Mouse (Mus musculus): ENCODE measurements around the gene Fntb.

Fntb gene

DNA sequence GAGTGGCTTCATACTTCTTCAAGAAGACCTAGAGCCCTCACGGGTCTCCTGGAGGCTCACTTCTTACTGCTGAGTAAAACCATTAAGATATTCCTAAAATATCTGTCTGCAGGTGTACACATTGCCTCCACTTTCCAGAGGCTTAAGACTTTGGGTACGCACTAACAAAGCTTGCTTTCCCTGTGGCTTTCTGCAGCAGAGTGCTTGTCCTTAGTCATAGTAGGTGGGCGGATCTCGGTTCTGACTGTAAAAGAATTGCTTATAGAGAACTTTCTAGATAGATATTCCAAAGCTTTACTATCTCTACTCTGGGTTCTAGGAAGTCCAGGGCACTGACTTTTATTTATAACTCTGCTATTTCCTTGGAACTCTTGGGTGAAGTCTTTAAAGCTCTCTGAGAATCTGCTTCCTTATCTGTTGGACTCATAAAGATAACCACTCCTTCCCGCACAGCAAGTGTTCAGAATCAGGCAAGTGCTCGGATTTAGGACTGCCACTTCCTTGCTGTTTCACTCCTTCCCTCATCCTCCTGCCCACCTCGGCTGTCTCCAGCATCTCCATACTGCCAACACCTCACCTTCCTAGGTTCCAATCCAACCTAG, 31.6 kb downstream of the Fntb start:
- DNase-seq: no peak

GRCm38 (mm10) chr12:76798008-76798720, 32.8 kb downstream of the Fntb start:
- DNase-seq: no peak

DNA sequence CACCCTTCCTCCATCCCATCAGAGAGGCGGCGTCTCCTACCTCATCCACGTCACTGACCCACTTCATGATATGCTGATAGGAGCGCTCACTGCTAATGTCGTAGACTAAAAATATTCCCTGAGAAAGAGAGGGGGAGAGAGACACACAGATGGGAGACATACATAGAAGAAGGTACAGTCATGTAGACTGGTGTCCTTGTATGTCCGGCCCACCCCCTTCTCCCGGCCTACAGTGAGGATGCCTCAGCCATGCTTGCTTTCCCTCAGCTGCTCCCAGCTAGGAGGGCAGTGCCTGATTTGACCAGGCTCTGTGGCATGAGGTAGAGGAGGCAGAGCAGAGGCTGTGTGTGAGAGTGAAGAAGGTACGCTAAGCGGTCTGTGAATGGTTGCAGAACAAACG, 37.6 kb downstream of the Fntb start:
- peak; percentile 34 for DNase-seq

GRCm38 (mm10) chr12:76803700-76804252, 38.4 kb downstream of the Fntb start:
- peak; percentile 76 for DNase-seq

DNA sequence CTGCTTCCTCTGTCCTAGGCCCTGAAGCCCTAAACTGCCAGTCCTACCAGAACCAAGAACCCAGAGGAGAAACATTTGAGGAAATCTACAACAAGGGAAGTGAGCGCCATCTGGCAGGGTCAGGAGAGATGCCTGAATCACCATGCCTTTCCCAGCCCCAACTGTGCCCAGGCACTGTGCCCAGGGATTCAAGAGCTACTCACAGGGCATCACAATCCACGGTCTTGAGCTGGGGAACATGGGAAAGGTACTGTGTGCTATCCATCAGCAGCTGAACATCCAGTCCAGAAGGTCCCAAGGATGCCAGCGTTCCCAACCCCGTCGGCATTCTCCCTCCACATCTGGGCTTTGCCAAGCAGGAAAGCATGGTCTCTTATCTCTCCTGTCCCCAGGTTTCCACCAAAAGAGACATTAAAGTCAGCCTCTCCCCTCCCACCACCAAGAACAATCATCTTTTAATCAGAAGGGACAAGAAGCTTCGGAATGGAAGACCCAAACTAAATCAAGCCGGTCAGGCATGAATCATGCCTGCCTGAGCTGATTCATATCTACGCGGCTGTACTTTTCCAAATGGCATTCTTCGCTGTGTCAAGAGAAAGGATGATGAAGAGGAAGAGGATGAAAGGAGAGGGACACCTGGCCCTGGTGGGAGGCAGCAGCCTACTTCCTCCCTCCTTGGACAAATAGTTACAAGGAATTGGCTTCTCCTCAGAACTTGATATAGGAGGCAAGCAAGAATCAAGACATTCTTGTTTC, 39.8 kb downstream of the Fntb start:
- DNase-seq: peak; percentile 99

- no peak for DNase-seq
Observed at GRCm38 (mm10) chr12:76807796-76808195, 42.4 kb downstream of the Fntb start.

DNA sequence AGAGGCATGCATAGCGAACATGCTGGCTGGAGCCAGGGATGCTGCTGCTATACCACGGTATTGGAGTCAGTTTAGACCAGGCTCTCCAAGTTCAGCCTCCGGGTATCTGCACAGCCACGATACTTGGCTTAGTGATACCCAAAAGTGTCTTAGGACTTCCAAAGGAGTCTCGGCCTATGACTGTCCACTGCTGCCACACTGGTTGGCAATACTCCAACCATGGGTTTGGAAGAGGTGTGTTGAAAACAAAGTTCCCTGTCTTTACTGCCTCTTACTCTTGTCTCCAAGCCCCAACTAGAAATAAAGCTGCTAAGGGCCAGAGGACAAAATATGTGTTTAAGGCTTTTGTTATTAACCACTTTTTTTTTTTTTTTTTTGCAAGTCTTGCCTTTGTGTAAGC, 45.1 kb downstream of the Fntb start:
- DNase-seq: no peak

GRCm38 (mm10) chr12:76811006-76811405, 45.6 kb downstream of the Fntb start:
- DNase-seq: peak; percentile 77

GRCm38 (mm10) chr12:76813543-76813942, 48.2 kb downstream of the Fntb start:
- DNase-seq: no peak

- peak; percentile 68 for DNase-seq
Observed at GRCm38 (mm10) chr12:76814120-76814519, 48.7 kb downstream of the Fntb start.

GRCm38 (mm10) chr12:76816720-76817119, 51.3 kb downstream of the Fntb start:
- no peak for DNase-seq

DNA sequence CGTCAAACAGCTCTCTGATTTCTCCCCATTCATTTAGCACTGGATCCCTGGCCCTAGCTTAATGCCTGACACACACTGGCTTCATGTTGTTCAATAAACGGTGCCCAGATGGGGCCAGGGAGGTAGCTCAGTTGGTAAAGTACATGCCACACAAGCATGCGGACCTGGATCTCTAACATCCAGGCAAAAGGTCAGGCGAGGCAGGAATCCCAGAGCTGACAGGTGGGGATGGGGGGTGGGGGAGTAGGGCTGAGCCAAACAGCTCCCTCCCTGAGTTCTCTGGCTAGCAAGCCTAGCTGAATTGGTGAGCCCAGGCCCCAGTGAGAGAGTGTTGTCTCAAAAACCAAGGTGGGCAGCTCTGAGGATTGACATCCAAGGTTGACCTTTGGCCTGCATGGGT, 51.8 kb downstream of the Fntb start:
- peak; percentile 72 for DNase-seq

DNA sequence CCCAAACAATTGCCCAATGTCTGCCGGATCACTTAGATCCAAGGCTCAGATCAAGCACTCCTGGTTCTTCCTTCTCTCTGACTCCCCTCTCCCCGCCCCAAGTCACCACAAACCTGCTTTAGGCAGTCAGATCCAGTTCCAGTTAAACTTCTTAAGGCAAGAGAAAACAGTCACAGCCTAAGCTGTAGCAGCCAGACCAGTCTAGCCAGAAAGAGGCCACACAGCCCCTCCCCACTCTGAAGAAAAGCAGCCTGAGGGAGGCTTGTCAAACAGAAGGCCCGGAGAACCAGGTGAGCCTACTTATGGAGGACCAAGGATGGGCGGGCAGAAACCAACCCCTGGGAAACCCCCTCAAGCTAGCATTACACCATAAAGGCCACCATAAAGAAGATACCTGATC, 52.7 kb downstream of the Fntb start:
- DNase-seq: no peak

GRCm38 (mm10) chr12:76818908-76819307, 53.5 kb downstream of the Fntb start:
- DNase-seq: no peak

GRCm38 (mm10) chr12:76819816-76820215, 54.4 kb downstream of the Fntb start:
- no peak for DNase-seq

DNA sequence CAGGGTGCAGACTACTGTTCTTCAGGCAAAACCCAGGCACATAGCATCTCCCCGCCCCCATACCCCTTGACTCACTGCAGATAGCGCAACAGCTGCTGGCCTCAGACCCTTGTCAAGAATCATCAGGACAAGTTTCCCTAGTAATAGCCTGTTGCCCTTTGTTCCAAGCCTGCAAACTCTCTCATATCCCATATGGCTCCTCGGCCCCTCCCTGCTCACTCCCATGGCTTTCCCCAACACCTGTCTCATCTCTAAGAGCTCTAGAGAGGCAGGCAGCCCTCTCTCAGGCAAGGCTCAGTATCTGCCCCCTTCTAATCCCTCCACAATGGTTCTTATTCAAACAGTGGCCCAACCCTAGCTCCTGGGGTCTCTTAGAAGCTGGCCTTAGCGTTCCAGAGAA, 55.2 kb downstream of the Fntb start:
- no peak for DNase-seq

GRCm38 (mm10) chr12:76822002-76822650, 56.7 kb downstream of the Fntb start:
- peak; percentile 74 for DNase-seq

GRCm38 (mm10) chr12:76822651-76823041, 57.3 kb downstream of the Fntb start, which contains the start of gene Rab15:
Rab15 (minus strand) TSS chr12:76822908.
- peak; percentile 65 for DNase-seq

- DNase-seq: no peak
Observed at GRCm38 (mm10) chr12:76825283-76825682, 59.9 kb downstream of the Fntb start.

- no peak for DNase-seq
Observed at GRCm38 (mm10) chr12:76832704-76833103, 67.3 kb downstream of the Fntb start.

DNA sequence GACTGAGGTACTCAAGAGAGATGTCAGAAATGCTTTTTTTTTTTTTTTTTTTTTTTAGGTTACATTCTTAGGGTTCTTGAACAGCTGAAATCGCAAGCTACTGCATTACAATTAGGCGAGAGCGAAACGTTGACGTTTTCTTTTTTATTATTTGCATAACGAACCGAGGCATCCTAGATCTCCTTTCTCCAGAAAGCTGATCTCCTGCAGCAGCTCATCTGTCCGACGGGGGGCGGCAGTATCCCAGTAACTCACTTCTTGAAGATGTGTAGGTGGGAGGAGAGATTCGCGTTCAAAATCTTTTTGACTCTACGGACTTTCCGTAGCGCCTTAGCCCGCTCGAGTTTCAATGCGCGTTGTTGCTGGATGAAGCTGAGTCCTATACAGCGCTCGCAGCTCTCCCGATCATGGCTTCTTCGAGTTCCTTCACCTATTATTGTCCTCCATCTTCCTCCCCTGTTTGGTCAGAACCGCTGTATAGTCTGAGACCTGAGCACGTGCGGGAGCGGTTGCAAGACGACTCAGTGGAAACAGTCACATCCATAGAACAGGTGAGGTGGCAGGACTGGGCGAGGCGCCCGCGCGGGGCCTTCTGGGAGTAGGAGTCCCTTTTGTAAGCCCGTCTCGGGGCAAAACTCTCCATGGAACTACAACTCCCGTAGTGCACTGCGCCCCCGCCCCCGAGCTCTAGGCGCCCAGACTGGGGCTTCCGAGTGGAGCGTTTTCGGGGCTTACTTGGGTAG, 71.9 kb downstream of the Fntb start:
- peak; percentile 99 for DNase-seq
